Mouse (Mus musculus) spleen, postnatal 36 days (tissue): ENCODE results near the gene 1700012A03Rik.

Source experiments
- DNase-seq, 2 experiments: peaks; one replicate each; pipeline ENCODE4 v3.0.0; 2022; ENCODE audit warnings: low spot score in 2 of 2, mixed read lengths in 1 of 2

Gene 1700012A03Rik

DNA sequence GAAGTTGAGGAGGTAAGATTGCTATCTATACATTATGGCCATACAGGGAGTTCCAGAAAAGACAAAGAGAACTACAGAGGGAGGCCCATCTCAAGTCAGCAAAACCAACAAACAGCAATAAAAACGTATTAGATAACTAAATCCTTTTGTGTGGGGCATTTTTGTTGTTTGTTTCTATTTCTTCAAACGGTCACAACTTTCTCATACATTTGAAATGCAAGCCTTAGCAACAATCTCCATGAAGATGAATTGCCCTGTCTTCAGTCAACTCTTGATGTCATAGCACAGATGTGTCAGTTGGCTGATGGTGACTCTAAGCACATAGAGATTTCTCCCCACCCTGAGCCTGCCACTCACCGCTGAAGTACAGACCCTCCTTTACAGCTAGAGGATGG lies at the start of gene 1700012A03Rik:
Gene 1700012A03Rik, plus strand, starts transcription at position 296 of the 395 bp plus-strand sequence.
- no peak for DNase-seq

DNA sequence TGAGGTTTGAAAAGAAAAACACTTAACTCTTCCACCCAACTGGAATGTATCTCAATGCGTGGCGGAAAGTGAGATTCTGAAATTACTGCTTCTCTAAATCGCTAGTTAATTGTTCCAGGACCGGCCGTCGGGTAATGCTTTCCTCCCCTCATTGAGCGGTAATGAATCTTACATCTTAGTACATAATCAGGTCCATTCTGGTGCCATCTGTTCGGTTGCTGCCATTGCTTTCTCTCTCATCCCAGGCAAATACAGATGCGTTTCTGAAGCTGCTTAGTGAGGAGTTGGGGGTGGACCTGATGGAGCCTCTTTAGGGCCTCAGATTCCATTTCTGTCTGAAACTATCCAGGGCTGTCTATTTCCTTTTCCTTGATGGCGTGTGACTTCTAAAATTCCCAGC lies 45.8 kb upstream of the 1700012A03Rik start:
- DNase-seq: no peak

DNA sequence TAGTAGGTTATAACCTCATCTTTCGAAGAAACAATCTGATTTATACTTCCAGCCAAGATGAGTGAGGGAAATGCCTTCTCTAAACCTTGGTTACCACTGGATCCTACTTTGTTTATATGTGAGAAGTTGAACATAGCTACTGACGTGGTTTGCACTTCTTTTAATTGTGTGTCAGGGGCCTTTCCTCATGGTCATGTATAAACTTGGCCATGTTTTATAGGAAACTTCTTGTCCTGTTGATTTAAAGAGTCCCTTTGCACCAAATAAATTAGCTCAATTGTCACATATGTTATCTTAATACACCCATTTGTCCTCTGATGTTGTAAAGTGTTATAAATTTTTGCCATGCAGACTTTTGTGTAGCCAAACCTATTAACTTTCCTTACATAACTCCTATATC lies 44.1 kb upstream of the 1700012A03Rik start:
- DNase-seq: no peak

DNA sequence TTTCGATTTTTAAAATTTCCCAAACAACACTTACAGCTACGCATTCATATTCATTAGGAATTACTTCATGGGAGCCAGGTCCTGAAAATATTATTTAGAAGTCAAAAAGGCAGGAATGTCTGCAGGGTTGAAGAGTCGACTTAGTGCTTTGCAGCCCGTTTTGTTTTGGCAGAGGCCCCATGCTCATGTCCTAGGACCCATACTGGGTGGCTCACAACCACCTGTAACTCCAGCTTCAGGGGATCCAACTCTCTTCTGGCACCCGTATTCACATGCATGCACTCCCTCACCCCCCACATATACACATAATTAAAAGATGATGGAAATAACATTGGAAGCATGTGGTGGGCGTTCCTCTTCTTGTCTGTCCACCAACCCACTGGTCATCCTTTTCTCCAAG lies 43.7 kb upstream of the 1700012A03Rik start:
- no peak for DNase-seq

DNA sequence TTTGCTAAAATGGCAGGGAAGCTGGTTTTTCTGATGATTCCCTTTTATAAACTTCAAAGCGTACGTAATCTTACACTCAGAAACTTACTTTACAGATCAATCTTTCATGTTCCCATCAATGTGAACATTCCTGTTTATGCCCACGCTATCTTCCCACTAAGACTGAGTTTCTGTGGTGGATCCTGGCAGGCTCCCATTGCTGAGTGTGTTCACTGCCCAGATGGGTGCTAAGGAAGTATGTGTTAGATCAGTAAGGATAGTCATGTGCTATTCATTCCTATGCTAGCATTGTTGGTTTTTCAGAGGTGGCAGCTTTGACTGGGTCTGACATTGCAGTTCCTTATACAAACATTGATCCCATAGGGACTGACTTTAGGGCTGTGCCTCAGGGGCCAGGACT lies 42.7 kb upstream of the 1700012A03Rik start:
- no peak for DNase-seq

DNA sequence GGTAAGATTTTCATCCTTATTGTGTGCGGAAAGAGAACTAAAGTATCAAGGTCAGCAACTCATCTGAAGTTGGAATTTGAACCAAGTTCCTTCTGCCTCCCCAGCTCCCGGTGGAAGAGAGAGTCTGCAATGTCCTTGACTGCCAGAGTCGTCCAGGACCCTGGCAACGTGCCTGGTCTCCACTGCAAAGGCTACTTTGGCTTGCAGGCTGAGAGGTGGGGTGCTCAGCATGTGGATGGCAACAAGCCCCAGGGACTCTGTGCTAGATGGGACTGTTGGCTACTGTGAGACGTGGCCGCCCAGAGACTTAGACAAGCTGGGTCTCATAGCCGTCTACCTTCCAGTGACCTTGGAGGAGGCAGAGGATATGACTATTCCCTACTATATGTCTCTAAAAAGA lies 33.2 kb upstream of the 1700012A03Rik start:
- no peak for DNase-seq

DNA sequence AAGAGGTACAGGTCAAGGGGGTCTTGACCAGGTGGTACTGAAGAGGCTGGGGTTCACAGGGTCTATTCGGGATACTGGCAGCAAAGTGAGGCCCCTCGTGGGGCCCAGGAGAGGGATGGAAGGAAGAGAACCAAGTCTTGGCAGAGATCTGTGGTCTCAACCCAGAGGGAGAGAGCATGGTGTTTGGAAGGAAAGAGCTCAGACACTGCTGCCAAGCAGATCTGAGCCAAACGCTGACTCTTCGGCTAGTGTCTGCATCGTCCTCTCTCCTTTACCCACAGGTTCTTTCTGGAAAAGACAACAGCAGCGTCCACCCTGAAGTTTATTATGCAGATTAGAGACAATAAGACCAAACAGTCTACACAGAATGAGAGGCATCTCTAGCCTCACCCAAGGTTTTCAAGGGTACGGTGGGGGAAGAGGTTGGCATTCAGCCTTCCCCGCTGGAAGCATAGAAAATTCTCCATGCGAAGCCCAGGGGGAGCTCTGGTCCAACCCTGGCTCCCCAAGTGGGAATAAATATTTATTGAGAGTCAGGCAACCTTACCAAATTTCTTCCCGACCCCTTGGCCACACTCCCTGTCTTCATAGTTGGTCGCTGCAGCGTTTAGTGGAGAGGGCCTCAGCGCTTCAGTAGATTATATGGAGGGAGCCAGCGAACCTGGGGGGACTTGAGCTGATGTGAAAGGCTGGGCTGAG lies 32.5 kb upstream of the 1700012A03Rik start:
- DNase-seq: no peak

DNA sequence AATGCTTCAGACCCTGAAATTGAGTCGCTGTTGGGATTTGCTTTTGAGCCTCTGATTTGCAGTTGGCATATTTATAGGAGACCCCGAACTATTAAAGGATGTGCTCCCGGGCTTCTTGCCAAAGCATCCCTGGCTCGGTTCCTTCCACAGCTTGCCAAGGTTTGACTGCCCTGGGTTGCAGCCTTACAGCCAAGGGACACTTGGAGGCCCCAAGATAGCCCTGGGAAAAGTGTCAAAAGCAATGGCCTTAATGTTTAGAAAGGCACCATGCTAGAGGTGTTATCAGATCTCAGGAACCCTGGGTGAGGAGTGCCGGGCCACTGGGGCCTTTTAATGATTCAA lies 32.0 kb upstream of the 1700012A03Rik start:
- DNase-seq: no peak

DNA sequence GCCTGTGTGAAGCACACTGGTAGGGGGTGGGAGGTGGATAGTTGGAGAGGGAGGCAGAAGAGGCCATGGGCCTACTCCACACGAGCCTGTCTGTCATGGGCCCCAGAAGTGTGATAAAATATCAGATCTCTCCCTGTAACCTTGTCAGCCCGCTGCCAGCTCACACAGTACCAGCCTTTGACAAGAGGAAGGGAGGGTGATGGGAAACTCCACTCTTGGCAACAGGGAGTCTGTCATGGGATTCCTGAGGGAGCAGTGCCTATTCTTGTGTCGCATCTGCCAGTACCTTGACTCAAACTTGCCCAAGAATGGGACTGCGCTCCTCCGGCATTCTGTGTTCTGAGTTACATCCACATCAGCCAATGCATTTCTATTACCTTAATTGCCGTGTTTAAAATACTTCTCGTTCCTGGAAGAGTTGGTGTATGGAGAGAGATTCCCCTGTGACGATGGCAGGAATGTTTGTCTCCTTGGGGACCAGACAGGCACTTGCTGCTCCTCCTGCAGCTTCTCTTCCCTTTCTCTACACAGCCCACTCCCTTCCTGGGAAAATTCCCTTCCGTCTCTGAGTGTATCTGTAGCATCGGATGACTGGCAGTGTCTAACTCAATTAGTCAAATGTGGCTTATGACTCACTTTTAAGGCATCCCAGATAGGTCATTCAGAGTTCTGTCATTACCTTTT lies 28.1 kb upstream of the 1700012A03Rik start:
- no peak for DNase-seq

DNA sequence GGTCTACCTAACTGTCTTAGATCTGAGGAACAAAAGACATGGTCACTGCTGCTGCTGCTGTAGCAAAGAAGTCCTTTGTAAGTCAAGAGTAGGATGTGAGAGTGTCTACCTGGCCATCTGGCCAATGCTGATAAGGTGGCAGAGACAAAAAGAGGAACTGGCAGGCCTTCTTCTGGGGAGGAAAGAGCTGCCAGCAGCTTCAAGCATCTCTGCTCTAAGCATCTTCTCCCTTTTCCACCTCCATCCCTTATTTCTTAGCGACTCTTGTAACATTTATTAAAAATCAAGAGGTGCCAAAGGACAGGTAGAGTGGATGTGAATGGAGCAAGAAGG lies 27.5 kb upstream of the 1700012A03Rik start:
- no peak for DNase-seq

DNA sequence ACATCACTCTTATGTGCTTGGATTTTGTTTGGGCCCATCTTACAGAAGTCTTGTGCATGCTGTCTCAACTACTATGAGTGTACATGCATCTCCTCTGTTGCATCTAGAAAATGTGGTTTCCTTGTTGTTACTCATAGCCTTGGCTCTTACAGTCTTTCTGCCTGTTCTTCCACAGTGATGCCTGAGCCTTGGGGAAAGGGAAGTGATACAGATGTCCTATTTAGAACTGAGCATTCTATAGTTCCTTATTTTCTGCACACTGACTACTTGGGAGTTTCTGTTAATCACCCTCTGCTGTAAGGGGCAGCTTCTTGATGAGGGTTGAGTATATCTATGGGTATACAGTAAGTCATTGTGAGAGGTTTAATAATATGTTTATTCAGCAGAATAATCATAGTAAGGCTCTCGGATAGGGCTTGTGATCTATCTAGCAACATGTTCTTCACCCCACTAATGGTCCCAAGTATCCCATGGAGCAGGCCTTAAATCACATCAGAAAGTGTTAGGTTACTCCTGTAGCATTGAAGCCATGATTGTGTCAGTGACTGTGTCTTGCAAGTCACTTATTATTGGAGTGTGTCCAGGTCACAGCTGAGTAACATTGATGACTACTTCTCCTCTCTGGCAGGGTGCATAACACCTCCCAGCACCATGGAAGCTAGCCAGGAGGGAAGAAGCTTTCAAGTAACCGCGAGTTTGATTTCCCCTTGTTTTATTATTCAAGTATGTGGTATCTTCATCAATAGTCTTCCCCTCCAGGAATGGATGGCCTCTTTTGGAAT lies 21.6 kb upstream of the 1700012A03Rik start:
- no peak for DNase-seq

DNA sequence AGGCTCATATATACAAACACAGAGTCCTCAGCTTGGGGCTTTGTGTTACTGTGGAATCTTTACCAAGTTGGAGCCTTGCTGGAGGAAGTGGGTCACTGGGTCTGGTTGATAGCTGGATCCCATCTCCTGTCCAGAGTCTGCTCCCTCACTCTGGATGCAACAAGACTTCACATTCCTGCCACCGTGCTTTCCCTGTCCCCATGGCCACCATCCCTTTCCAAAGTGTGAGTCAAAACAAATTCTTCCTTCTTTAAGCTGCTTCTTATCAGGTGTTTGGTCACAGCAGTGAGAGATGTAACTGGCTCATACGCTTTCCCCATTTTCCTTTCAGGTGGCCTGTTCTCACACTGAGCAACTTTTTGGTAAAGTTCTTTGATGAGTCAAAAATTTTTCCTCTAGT lies 15.8 kb upstream of the 1700012A03Rik start:
- no peak for DNase-seq

DNA sequence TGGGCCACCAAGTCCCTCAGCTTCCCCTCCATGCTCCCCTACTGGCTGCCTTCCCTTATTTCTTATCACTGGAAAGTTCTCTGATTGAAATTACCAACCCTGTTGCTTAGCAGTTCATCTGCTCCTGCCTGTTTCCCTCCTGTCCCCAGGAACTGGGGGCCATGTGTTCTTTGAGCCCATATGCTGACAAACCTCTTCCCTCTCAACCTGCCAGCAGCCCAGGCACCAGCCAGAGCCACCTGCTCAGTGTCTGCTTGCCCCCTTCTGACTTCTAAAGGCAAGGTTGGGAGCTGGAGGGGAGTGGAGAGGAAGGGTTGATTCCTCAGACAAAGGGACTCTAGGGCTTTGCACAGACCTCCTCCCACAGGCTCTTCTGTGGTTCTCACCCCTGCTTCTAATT lies 4.7 kb upstream of the 1700012A03Rik start:
- no peak for DNase-seq

DNA sequence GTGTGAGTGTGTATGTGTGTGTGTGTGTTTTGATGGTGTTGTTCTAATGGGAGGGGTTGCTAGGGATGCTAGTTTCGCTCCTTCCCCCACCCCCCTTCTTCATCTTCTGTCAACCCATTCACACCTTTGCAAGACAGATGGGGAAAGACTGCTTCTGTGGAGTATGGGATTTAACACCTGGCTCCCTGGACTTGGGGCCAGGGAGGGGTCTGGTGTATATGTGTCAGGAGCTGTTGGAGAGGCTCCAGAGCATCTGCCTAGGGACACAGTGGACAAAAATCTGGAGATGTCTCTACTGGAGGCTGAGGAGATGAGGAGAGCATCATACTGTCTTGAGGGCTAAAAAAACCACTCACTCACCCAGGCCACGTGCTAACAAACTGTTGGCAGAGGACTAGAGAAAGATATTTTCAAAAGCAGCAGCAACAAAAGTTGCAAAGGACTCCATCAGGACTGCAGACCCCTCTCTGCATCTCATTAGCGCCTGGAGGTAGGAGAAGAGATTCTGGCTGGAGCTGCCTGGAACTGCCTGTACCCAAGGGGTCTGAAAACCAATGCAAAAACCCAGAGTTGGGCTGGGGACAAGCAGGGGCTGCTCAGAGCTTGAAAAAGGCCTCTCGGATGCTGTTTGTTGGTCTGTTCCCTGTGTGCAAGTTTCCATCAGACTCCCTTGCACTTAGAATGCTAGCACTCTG lies 643 bp upstream of the 1700012A03Rik start:
- DNase-seq: no peak

DNA sequence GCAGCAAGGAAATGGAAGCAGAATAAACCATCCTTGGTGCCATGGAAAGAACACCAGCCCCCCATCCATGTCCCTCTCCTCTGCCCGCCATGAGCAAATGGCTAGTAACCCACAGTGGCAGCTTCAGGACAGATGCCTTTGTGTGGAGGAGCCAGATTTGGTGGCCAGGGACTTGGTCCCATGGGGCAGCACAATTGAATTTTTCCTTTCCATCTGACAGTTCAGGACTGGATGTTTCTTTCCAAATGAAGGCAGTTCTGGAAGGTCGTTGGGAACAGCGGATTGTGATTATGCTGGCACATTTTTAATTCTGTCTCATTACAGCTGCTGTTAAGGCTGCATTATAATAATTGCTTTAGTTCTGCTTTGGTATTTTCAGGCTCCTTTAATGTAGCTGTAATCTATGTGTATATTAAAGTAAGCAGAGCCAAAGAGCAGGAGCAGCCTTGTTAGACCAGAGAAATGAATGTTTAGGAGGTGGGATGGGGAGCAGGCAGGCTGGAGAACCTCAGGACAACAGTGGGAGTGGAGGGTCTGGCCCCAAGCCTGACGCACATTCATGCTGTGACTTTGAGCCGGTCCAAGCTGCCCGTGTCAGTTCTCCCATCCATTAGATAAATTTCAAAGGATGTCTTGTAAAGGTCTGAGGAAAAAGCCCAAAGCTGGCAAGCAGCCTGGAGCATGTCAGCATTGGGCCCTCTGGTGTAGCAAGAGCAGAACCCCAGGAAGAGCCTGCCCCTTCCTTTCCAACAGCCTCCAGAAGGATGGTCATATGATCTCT lies 2.3 kb downstream of the 1700012A03Rik start:
- no peak for DNase-seq

DNA sequence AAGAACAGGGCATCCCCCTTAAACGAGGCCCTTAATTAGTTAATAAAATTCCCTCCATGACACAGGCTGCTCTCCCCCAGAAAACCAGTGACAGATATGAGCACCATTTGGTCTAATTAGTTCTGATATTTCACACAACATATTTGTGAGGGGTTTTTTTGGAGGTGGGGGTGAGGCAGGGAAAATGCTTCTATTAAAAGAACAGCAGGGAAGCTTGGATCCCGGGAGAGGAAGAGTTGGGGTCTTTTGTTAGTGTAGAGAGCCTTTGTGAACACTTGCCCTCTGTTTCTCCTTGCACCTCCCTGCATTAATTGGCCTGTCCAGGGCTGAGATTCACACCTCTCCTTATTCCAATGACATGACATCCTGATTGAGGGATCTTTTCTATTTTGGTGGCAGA lies 6.5 kb downstream of the 1700012A03Rik start:
- DNase-seq: no peak

DNA sequence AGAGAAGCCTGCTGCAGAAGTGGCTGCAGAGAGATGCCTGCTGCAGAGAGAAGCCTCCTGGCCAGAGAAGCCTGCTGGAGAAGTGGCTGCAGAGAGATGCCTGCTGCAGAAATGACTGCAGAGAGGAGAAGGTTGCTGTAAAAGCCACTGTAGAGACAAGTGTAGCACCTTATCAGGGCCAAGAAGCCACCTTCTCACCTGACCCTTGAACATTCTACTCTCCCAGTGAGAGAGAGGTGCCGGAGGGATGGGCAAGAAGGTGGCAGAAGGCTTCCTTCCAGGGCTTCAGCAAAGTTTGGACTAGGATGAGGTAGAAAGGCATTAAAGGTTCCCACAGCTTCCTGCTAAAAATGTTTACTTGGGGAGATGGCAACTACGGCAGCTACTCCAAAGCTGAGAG lies 8.5 kb downstream of the 1700012A03Rik start:
- DNase-seq: no peak

DNA sequence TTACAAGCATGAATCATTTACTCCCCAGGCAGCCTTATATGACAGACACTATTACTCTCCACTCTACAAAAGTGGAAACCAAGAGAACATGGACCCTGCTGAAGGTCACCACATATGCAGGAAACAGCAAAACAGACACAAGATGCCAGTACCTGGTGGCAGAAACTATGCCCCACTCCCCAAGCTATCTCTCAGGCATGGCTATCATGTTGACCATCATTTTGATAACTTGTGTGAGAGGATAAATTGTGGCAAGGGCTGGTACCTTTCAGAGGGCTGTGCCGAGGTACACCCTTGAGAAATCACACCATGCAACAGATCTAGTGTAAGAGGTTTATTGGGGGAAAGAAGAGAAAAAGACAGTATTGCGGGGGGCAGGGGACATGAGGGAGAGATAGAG lies 10.6 kb downstream of the 1700012A03Rik start:
- no peak for DNase-seq

DNA sequence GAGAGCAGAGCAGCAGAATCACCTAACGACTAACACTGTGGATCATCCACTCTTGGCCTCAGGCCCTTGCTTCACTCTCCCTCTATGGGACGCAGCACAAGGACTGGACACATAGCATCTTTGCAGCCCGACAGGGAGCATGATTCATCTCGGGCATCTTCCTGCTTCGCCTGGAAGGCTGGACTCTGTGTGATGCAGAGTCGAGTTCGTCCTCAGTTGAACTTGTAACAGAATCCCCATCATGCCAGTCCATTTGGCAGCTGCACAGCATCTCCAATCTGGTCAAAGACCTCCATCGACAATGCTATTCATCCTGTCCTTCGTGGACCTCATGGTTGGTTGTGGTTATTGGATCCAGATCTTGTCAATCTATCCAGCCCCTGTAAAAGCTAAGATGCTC lies 11.2 kb downstream of the 1700012A03Rik start:
- DNase-seq: no peak

DNA sequence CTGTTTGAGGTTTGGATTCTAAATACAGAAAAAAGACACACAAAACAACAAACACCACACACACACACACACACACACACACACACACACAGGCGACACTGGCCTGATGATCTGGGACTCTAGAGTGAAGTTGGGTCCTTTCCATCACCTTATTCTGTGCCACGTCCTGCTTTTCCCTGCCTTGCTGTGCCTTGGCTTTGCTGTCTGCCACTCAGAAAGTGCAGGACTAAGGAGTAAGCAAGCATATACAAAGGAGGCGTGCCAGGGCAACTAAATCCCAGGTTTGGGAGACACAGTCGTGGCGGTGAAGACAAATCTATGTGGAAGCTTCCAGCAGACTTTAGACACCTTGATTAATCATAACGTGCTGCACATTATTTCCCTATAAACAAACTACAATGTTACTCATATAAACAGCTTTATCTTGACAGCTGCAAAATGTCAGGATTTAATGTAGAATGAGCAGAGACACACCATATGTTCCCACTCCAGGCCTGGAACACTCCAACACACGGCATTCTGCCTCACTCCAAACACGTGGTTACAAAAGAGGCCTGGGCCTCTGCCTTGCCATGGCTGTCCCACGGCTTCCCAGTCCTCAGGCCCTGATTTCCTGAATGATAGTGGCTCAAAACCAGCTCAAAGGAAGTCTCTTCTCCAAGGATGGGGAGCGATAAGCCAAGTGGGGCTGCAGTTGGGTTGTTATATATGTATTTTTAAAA lies 15.9 kb downstream of the 1700012A03Rik start:
- no peak for DNase-seq

DNA sequence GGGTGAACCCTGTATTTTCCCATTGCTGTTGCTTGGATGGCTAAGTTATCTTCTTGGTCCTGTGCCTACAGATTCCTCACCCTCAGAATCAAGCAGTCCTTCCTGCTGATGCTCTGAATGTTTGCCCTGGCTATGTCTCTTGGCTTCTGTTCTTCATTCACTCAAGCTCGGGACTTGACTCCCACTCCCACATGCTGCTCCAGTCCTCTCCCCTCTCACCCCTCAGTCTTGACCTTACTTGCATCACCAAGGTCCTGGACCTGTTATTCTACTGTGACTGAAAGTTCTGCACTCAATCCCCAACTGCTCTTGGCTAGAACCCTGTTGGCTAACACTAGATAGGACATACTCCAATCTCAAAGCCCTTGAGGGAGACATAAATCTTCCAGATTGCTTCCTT lies 22.1 kb downstream of the 1700012A03Rik start:
- DNase-seq: no peak
